Mouse (Mus musculus): ENCODE results near the gene 2610021A01Rik. TPM values are rescaled to one million over a fixed set of nuclear protein-coding genes. Genes with fewer than 3 reads are reported as not detected.
A peak's percentile ranks its signal among the peaks of the same experiment; 100 is the strongest.
"Not testable (repeated sequence)": the region's sequence is repeated elsewhere in the genome, so short reads cannot be mapped to it uniquely, and the experiment has no call there.

The 2610021A01Rik gene
- total and polyA plus RNA-seq, 2 experiments from 2014 or later = 8.3 to 22.0 TPM

DNA sequence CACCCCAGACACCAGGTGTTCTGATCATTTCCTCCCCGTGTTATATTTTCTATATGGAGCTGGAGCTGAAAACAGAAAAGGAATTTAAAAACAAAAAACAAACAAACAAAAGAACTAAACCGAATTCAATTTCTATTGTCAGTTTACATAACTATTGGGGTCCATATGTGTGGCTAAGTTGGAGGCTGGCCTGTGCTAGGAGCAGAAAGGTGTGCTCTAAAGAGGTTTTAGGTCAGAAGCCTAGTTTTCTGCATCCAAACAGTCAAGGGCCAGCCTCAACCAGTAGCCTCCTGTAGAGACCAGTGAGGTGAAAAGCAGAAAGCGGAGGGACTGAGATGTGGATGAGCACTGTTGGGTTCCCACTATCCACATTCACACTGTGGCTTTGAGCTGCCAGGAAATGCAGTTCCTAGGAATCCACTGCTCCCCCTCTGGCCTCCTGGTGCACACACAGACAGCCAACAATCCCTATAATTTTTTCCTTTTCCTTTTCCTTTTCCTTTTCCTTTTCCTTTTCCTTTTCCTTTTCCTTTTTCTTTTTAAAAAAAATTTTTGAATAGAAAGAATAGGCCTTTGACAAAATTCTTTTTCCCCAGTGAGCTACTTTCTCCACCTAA lies 1.0 kb downstream of the 2610021A01Rik start:
- Histone ChIP-seq H3K4me3 (ENCODE audit: low read length) (peak overlapping the region; percentile 64), H3K36me3 (ENCODE audit: insufficient read depth, low read length) (no peaks in the 10 kb centered on the region), H3K9me3 (ENCODE audit: low read length) (no peaks in the 10 kb centered on the region), H3K9ac (replicated peaks; ENCODE audit: low read length) (peak overlapping the region; percentile 59), H3K27me3 (ENCODE audit: insufficient read depth, low read length) (0 out of 2 replicates have a peak, but pooled peaks cover 3% of the 10 kb centered on the region), H3K4me2 (ENCODE audit: low read depth, low read length) (peak overlapping the region; percentile 76), H3K27ac (0 out of 2 replicates have a peak overlapping the region, but pooled peaks have one; percentile 67), H3K4me1 (ENCODE audit: insufficient read depth, low read length) (no peaks in the 10 kb centered on the region)
- peak; percentile 57 for TF ChIP-seq CTCF (IDR thresholded peaks at IDR 0.05; ENCODE audit: low read depth)
- ATAC-seq (no peak), DNase-seq (ENCODE audit: low spot score) (peak; percentile 45)
- 12% methylated on average over 3 of the region's 3 CpGs for WGBS

- no peak for TF ChIP-seq CTCF (IDR thresholded peaks at IDR 0.05; ENCODE audit: low read depth)
- Histone ChIP-seq H3K36me3 (ENCODE audit: insufficient read depth, low read length) (peaks cover 15% of the 10 kb centered on the region), H3K27me3 (ENCODE audit: insufficient read depth, low read length) (no peaks in the 10 kb centered on the region), H3K4me3 (ENCODE audit: low read length) (no peak overlapping the region), H3K27ac (no peak overlapping the region), H3K9me3 (ENCODE audit: low read length) (no peaks in the 10 kb centered on the region), H3K4me2 (ENCODE audit: low read depth, low read length) (no peak overlapping the region), H3K4me1 (ENCODE audit: insufficient read depth, low read length) (no peaks in the 10 kb centered on the region), H3K9ac (replicated peaks; ENCODE audit: low read length) (no peak overlapping the region)
- DNase-seq (ENCODE audit: low spot score) (no peak), ATAC-seq (no peak)
- WGBS = 85% methylated on average over 3 of the region's 3 CpGs
Measured at GRCm38 (mm10) chr7:41611654-41612053, 12.6 kb downstream of the 2610021A01Rik start.

GRCm38 (mm10) chr7:41616241-41616640 lies 17.2 kb downstream of the 2610021A01Rik start:
- ATAC-seq; H3K9ac ChIP-seq (replicated peaks; ENCODE audit: low read length); H3K27ac ChIP-seq; H3K4me3 ChIP-seq (ENCODE audit: low read length); H3K9me3 ChIP-seq (ENCODE audit: low read length); H3K4me2 ChIP-seq (ENCODE audit: low read depth, low read length); DNase-seq (ENCODE audit: low spot score); H3K27me3 ChIP-seq (ENCODE audit: insufficient read depth, low read length); H3K4me1 ChIP-seq (ENCODE audit: insufficient read depth, low read length): not testable (repeated sequence)
- WGBS = 100% methylated on average over 1 of the region's 1 CpGs
- peaks cover 15% of the 10 kb centered on the region for H3K36me3 ChIP-seq (ENCODE audit: insufficient read depth, low read length)

- DNase-seq (ENCODE audit: low spot score) (peak; percentile 96), ATAC-seq (peak; percentile 95)
- 1% methylated on average over 27 of the region's 27 CpGs for WGBS
- Histone ChIP-seq H3K4me1 (ENCODE audit: insufficient read depth, low read length) (peaks cover 6% of the 10 kb centered on the region; the same call in 1 of the 2 replicates), H3K4me3 (ENCODE audit: low read length) (peak within 1 kb of the TSS; percentile 71), H3K4me2 (ENCODE audit: low read depth, low read length) (peak within 1 kb of the TSS; percentile 89), H3K27ac (peak within 1 kb of the TSS; percentile 99), H3K27me3 (ENCODE audit: insufficient read depth, low read length) (no peaks in the 10 kb centered on the region), H3K9ac (replicated peaks; ENCODE audit: low read length) (peak within 1 kb of the TSS; percentile 84), H3K9me3 (ENCODE audit: low read length) (no peaks in the 10 kb centered on the region), H3K36me3 (ENCODE audit: insufficient read depth, low read length) (peaks cover 5% of the 10 kb centered on the region; the same call in 1 of the 2 replicates)
- TF ChIP-seq CTCF (IDR thresholded peaks at IDR 0.05; ENCODE audit: low read depth) = peak; percentile 73
Measured at GRCm38 (mm10) chr7:41632409-41633220, 33.6 kb downstream of the 2610021A01Rik start, which contains the start of gene Zfp788. Zfp788 (plus strand) TSS chr7:41633203.

- peaks cover 6% of the 10 kb centered on the region; the same call in 1 of the 2 replicates for H3K4me1 ChIP-seq (ENCODE audit: insufficient read depth, low read length)
- H3K9ac ChIP-seq (replicated peaks; ENCODE audit: low read length) = peak overlapping the region; percentile 84
- no peaks in the 10 kb centered on the region for H3K27me3 ChIP-seq (ENCODE audit: insufficient read depth, low read length)
- no peak for TF ChIP-seq CTCF (IDR thresholded peaks at IDR 0.05; ENCODE audit: low read depth)
- under 1% methylated on average over 25 of the region's 26 CpGs for WGBS
- peak overlapping the region; percentile 99 for H3K27ac ChIP-seq
- peak overlapping the region; percentile 71 for H3K4me3 ChIP-seq (ENCODE audit: low read length)
- H3K36me3 ChIP-seq (ENCODE audit: insufficient read depth, low read length) = peaks cover 5% of the 10 kb centered on the region; the same call in 1 of the 2 replicates
- H3K9me3 ChIP-seq (ENCODE audit: low read length) = no peaks in the 10 kb centered on the region
- DNase-seq (ENCODE audit: low spot score) (peak; percentile 98), ATAC-seq (peak; percentile 98)
- H3K4me2 ChIP-seq (ENCODE audit: low read depth, low read length) = peak overlapping the region; percentile 89
Measured at GRCm38 (mm10) chr7:41633221-41633984, 34.4 kb downstream of the 2610021A01Rik start.

DNA sequence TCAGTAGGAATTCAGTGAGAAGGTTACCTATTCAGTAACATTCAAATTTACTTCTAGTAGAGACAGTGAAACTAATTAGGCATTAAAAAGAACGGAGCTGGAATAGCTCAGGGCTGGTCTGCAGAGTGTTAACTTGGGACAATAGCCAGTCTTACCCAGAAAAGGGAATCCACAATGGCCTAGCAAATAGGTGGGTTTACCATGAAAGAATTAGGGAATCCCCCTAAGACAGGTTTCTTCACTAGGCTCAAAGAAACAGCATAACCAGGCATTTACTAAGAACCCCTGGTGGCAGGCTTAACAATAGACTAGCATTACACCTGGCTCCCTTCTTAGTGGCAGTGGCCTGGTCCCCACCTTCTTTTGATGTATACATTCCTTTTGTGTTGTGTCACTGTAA lies 75.3 kb downstream of the 2610021A01Rik start:
- not testable (repeated sequence) for H3K4me2 ChIP-seq (ENCODE audit: low read depth, low read length); H3K4me1 ChIP-seq (ENCODE audit: insufficient read depth, low read length); H3K9ac ChIP-seq (replicated peaks; ENCODE audit: low read length); H3K27me3 ChIP-seq (ENCODE audit: insufficient read depth, low read length); H3K9me3 ChIP-seq (ENCODE audit: low read length); DNase-seq (ENCODE audit: low spot score); H3K27ac ChIP-seq; H3K4me3 ChIP-seq (ENCODE audit: low read length); H3K36me3 ChIP-seq (ENCODE audit: insufficient read depth, low read length); ATAC-seq
- 72% methylated on average over 1 of the region's 1 CpGs for WGBS

Other genes with a start within 250 kb of the 2610021A01Rik start
- gene AI987944, start 205.9 kb upstream of the 2610021A01Rik start, total RNA-seq (2014; rRNA removed) = 2.8 and 5.2 TPM in 2 replicates
- gene AI987944, start 205.9 kb upstream of the 2610021A01Rik start, polyA plus RNA-seq (2015; fragmentation: Nextera tagmentation; extraction: Ambion mirVana) = 7.4 and 8.4 TPM in 2 replicates
- 0.07 and 0.58 TPM in 2 replicates for gene Vmn2r57, start 150.5 kb upstream of the 2610021A01Rik start, total RNA-seq (2014; rRNA removed)
- gene Vmn2r57, start 150.5 kb upstream of the 2610021A01Rik start, polyA plus RNA-seq (2015; fragmentation: Nextera tagmentation; extraction: Ambion mirVana) = 0.45 and 0.47 TPM in 2 replicates
- 0.11 TPM in 1 of 2 replicates, not detected in the other for gene Gm20449, start 99.8 kb upstream of the 2610021A01Rik start, total RNA-seq (2014; rRNA removed)
- 0.08 and 0.15 TPM in 2 replicates for gene Gm20449, start 99.8 kb upstream of the 2610021A01Rik start, polyA plus RNA-seq (2015; fragmentation: Nextera tagmentation; extraction: Ambion mirVana)
- gene AW146154, start 99.3 kb upstream of the 2610021A01Rik start, total RNA-seq (2014; rRNA removed) = 3.0 and 5.3 TPM in 2 replicates
- 3.6 and 4.1 TPM in 2 replicates for gene AW146154, start 99.3 kb upstream of the 2610021A01Rik start, polyA plus RNA-seq (2015; fragmentation: Nextera tagmentation; extraction: Ambion mirVana)
- gene Gm6871, start 25.6 kb upstream of the 2610021A01Rik start, total RNA-seq (2014; rRNA removed) = not detected in 2 replicates
- not detected in 2 replicates for gene Gm6871, start 25.6 kb upstream of the 2610021A01Rik start, polyA plus RNA-seq (2015; fragmentation: Nextera tagmentation; extraction: Ambion mirVana)
- gene Zfp788, start 34.0 kb downstream of the 2610021A01Rik start, total RNA-seq (2014; rRNA removed) = 12.2 and 19.0 TPM in 2 replicates
- gene Zfp788, start 34.0 kb downstream of the 2610021A01Rik start, polyA plus RNA-seq (2015; fragmentation: Nextera tagmentation; extraction: Ambion mirVana) = 14.4 and 16.2 TPM in 2 replicates